Mouse (Mus musculus) heart, embryonic 12.5 days (tissue): ENCODE data around the gene Prss36. TPM values are rescaled to one million over a fixed set of nuclear protein-coding genes. Genes with fewer than 3 reads are reported as not detected.

Experiments used
- ATAC-seq: fragments of 200-750 bp; cut with Nextera tagmentation; 2 replicates; pipeline ENCODE4 v1.8.0; 2017; ENCODE audit warnings: moderate TSS enrichment, moderate library complexity; ENCODE audit not compliant: insufficient number of reproducible peaks, low FRiP score
- H3K27ac ChIP-seq: fragments of 300-500 bp; sonication (generic); 2 replicates; pipeline ENCODE4 v1.5.1; 2016; ENCODE audit warnings: mild to moderate bottlenecking, moderate library complexity; ENCODE audit not compliant: poor library complexity, severe bottlenecking
- H3K27me3 ChIP-seq: fragments of 300-500 bp; sonication (generic); replicated peaks from 2 replicates; pipeline ENCODE4 v1.6.1; 2016; ENCODE audit warnings: mild to moderate bottlenecking, moderate library complexity
- H3K36me3 ChIP-seq: fragments of 300-500 bp; sonication (generic); 2 replicates; pipeline ENCODE4 v1.6.1; 2016; ENCODE audit warnings: mild to moderate bottlenecking, moderate library complexity
- H3K4me1 ChIP-seq: fragments of 300-500 bp; sonication (generic); replicated peaks from 2 replicates; pipeline ENCODE4 v1.6.1; 2016; ENCODE audit warnings: mild to moderate bottlenecking
- H3K4me2 ChIP-seq: fragments of 300-500 bp; sonication (generic); 2 replicates; pipeline ENCODE4 v1.6.1; 2016; ENCODE audit warnings: mild to moderate bottlenecking, moderate library complexity
- H3K4me3 ChIP-seq: fragments of 300-500 bp; sonication (generic); 2 replicates; pipeline ENCODE4 v1.5.1; 2016; ENCODE audit warnings: mild to moderate bottlenecking
- H3K9ac ChIP-seq: fragments of 300-500 bp; sonication (generic); 2 replicates; pipeline ENCODE4 v1.6.1; 2016; ENCODE audit warnings: mild to moderate bottlenecking, moderate library complexity
- H3K9me3 ChIP-seq: fragments of 300-500 bp; sonication (generic); replicated peaks from 2 replicates; pipeline ENCODE4 v1.6.1; 2016; ENCODE audit warnings: mild to moderate bottlenecking, moderate library complexity
- WGBS: fragments of 180-500 bp; shearing (Covaris S2); methylation state at CpG from one replicate; pipeline ENCODE4 v1.1.7; 2016; 5-methylcytosine and 5-hydroxymethylcytosine counted together
- polyA plus RNA-seq: library from polyadenylated mRNA; unstranded; fragments of >200 nt; fragmentation: Nextera tagmentation; extraction: Ambion mirVana; gene quantifications from 2 replicates; pipeline ENCODE4 v1.2.1, GENCODE M21; 2016

Gene Prss36
- polyA plus RNA-seq, 1 experiment from 2014 or later: 10.0 TPM

GRCm38 (mm10) chr7:127887191-127887590, 59.3 kb downstream of the Prss36 start:
- ATAC-seq: no peak
- Histone ChIP-seq H3K4me3 (no peak overlapping the region), H3K9ac (no peak overlapping the region), H3K27ac (no peak overlapping the region), H3K36me3 (peaks cover 88% of the 10 kb centered on the region), H3K4me2 (no peak overlapping the region), H3K27me3 (no peaks in the 10 kb centered on the region), H3K4me1 (peaks cover 45% of the 10 kb centered on the region), H3K9me3 (no peaks in the 10 kb centered on the region)
- WGBS: 84% methylated on average over 8 of the region's 8 CpGs

GRCm38 (mm10) chr7:127886551-127886950, 60.0 kb downstream of the Prss36 start:
- H3K4me2 ChIP-seq: no peak overlapping the region
- H3K36me3 ChIP-seq: peaks cover 91% of the 10 kb centered on the region
- H3K27me3 ChIP-seq: no peaks in the 10 kb centered on the region
- H3K4me3 ChIP-seq: no peak overlapping the region
- H3K4me1 ChIP-seq: peaks cover 45% of the 10 kb centered on the region
- 91% methylated on average over 6 of the region's 6 CpGs for WGBS
- H3K9ac ChIP-seq: no peak overlapping the region
- ATAC-seq: no peak
- no peak overlapping the region for H3K27ac ChIP-seq
- no peaks in the 10 kb centered on the region for H3K9me3 ChIP-seq

DNA sequence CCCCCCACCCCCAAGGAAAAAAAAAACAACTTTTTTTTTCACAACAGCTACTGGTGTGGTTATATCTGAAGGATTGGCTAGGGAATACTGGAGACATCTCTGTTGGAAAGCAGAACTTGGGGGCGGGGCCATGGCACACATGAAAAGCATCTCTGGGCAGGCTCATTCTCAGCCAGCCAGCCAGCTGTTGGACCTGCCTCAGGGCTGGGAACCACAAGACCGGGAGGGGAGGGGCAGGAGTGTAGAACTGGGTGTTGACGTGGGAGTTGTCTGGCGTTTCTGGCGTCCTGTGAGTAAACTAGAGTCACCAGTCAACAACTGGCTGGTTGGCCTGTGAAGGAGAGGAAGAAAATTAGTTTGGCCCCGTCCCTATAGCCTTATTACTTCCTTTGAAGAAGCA, 60.6 kb downstream of the Prss36 start:
- H3K4me2 ChIP-seq: no peak overlapping the region
- H3K9ac ChIP-seq: no peak overlapping the region
- no peak for ATAC-seq
- no peak overlapping the region; the same call in 1 of the 2 replicates for H3K4me3 ChIP-seq
- H3K4me1 ChIP-seq: peaks cover 45% of the 10 kb centered on the region
- no peak overlapping the region for H3K27ac ChIP-seq
- no peaks in the 10 kb centered on the region for H3K27me3 ChIP-seq
- peaks cover 97% of the 10 kb centered on the region for H3K36me3 ChIP-seq
- H3K9me3 ChIP-seq: no peaks in the 10 kb centered on the region
- WGBS: 76% methylated on average over 6 of the region's 6 CpGs

Other genes starting within 250 kb of the Prss36 start
- gene Bcl7c, start 237.8 kb downstream of the Prss36 start, polyA plus RNA-seq: 43.3 and 49.5 TPM in 2 replicates
- gene Ctf1, start 234.0 kb downstream of the Prss36 start, polyA plus RNA-seq: 4.3 and 5.1 TPM in 2 replicates
- gene Ctf2, start 214.6 kb downstream of the Prss36 start, polyA plus RNA-seq: 0.10 TPM in 1 of 2 replicates, not detected in the other
- gene Fbxl19, start 202.2 kb downstream of the Prss36 start, polyA plus RNA-seq: 3.4 and 3.7 TPM in 2 replicates
- 13.3 and 14.6 TPM in 2 replicates for gene Orai3, start 176.9 kb downstream of the Prss36 start, polyA plus RNA-seq
- gene Setd1a, start 170.1 kb downstream of the Prss36 start, polyA plus RNA-seq: 12.1 and 14.6 TPM in 2 replicates
- gene Gm49388, start 161.1 kb downstream of the Prss36 start, polyA plus RNA-seq: not detected in 2 replicates
- gene Hsd3b7, start 146.1 kb downstream of the Prss36 start, polyA plus RNA-seq: 19.0 and 21.1 TPM in 2 replicates
- 44.7 and 47.4 TPM in 2 replicates for gene Stx4a, start 122.4 kb downstream of the Prss36 start, polyA plus RNA-seq
- 1.5 and 2.2 TPM in 2 replicates for gene Stx1b, start 122.2 kb downstream of the Prss36 start, polyA plus RNA-seq
- 11.5 and 12.9 TPM in 2 replicates for gene Zfp646, start 70.5 kb downstream of the Prss36 start, polyA plus RNA-seq
- 11.4 and 13.0 TPM in 2 replicates for gene Zfp668, start 69.9 kb downstream of the Prss36 start, polyA plus RNA-seq
- 1.5 and 1.7 TPM in 2 replicates for gene Prss53, start 55.8 kb downstream of the Prss36 start, polyA plus RNA-seq
- not detected in 2 replicates for gene Gm21974, start 51.3 kb downstream of the Prss36 start, polyA plus RNA-seq
- gene Vkorc1, start 51.1 kb downstream of the Prss36 start, polyA plus RNA-seq: 86.6 and 106 TPM in 2 replicates
- gene Bckdk, start 42.6 kb downstream of the Prss36 start, polyA plus RNA-seq: 129 and 142 TPM in 2 replicates
- 27.5 and 29.0 TPM in 2 replicates for gene Kat8, start 34.2 kb downstream of the Prss36 start, polyA plus RNA-seq
- 0.59 and 0.96 TPM in 2 replicates for gene Prss8, start 16.6 kb downstream of the Prss36 start, polyA plus RNA-seq
- 331 and 335 TPM in 2 replicates for gene Fus, start 20.7 kb upstream of the Prss36 start, polyA plus RNA-seq
- gene Pycard, start 47.1 kb upstream of the Prss36 start, polyA plus RNA-seq: 28.3 and 31.1 TPM in 2 replicates
- 0.86 and 1.2 TPM in 2 replicates for gene Trim72, start 57.2 kb upstream of the Prss36 start, polyA plus RNA-seq
- gene Itgam, start 115.9 kb upstream of the Prss36 start, polyA plus RNA-seq: 0.39 and 0.55 TPM in 2 replicates
- not detected in 2 replicates for gene Gm49368, start 116.0 kb upstream of the Prss36 start, polyA plus RNA-seq
- 0.04 and 0.19 TPM in 2 replicates for gene Itgax, start 182.8 kb upstream of the Prss36 start, polyA plus RNA-seq
- gene Itgad, start 207.7 kb upstream of the Prss36 start, polyA plus RNA-seq: 0.71 TPM in 1 of 2 replicates, not detected in the other